Mouse (Mus musculus) yolk sac, embryonic 10.5 days (tissue): Measurements from ENCODE around the gene Smim17.
A peak's percentile ranks its signal among the peaks of the same experiment; 100 is the strongest.
"Not testable (repeated sequence)": the region's sequence is repeated elsewhere in the genome, so short reads cannot be mapped to it uniquely, and the experiment has no call there.

Source experiments
- DNase-seq: peaks from one replicate; pipeline ENCODE4 v3.0.0-alpha.2; 2017; ENCODE audit warnings: low spot score

The Smim17 gene

DNA sequence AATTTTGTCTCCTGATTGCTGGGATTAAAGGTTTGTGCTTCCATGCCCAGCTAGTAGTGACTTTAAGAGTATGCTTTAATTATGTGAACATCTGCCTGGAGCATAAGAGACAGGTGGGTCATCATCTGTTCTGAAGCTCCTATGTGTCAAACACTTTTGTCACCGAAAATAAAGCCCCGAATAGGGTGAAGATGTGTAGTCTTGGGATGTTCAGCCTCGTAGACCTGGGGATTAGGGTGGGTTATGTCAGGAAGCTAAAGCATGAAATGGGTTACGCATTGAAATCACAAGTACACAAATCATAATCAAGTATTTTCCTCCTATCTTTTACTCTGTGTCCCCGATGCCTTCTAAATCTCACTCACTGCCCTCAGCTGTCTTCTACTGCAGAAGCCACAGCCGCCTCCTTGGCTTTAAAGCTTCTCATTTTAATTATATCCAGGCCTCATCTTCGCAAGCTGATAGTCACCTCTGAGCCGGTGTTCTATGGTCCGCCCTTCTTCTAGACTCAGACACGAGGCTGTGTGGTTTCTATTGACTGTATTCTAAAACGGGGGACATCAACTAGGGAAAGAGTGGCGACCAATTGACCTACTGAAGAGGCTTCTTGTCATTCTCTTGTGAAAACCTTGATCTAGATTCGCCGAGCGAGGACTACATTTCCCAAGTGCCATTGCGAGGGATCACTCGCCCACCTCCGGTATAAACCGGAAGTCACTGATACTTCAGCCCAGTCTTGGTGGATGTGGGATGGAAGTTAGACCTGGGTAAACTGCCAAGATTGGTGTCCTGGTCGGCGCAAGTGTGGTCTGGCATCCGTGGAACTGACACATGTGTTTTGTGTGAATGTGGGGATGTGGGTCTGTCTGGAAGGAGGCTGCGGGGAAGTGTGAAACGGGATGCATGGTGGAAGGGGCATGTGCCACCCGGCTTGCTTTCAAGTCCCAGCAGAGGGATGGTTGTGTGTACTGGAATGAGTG is at the start of gene Smim17:
Gene Smim17 (plus strand): TSS at position 720 of the 980 bp plus-strand sequence.
- DNase-seq = peak; percentile 58

DNA sequence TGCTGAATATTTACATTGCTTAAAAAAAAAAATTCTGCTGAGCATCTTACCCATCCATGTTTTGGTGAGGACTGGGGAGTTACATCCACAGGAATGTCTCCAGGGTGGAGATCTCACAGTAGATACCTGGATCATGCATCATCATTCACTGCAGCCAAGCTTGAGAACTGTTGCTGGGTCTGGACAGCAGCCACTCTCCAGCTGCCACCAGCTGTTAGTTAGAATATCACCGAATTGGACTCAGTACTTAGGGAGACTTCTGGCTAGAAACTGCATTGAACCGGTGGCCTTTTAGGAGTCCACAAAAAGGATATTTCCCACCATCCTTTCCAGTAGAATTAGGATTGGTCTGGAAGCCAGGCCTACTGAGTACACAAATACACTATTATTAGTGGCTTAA is 40.4 kb upstream of the Smim17 start:
- no peak for DNase-seq

DNA sequence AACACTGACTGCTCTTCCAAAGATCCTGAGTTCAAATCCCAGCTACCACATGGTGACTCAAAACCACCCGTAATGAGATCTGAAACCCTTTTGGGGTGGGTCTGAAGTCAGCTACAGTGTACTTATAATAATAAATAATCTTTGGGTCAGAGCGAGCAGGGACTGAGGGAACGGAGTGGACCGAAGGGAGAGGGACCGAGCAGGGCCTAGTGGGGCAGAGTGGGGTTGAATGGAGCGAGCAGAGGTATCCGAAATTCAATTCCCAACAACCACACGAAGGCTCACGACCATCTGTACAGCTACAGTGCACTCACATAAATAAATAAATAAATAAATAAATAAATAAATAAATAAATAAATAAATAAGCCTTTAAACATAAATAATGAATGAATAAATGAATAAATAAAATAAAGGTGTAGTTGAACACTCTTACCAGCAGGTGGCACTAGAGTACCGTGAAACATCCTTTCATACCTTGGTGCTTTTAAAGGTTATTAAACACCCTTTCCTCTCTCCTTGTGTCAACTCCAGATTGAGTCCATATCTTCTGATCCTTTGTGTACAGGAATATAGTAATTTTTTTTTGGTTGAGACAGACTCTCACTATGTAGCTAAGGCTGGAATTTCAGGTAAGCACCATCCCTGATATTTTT is 39.5 kb upstream of the Smim17 start:
- DNase-seq = no peak

DNA sequence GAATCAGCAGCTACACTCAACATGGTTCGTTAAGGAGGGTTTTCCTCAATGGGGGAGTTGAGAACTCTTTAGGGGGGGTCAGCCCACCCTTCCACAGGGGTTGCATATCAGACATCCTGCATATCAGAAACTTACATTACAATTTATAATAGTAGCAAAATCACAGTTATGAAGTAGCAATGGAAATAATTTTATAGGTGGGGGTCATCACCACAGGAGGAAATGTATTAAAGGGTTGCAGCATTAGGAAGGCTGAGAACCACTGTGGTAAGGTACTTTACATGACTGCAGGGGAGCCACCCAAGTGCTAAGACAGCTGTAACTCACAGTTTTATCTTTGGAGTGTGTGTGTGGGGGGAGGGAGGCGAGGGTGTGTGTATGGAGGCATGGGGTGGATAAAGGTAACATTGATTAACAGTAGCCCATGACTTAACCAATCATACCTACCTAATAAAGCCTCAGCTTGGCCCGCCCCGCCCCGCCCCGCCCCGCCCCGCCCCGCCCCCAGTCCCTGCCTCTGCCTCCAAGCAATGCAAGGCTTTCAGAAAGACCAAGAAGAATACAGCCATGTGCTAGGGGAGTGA is 37.9 kb upstream of the Smim17 start:
- no peak for DNase-seq

DNA sequence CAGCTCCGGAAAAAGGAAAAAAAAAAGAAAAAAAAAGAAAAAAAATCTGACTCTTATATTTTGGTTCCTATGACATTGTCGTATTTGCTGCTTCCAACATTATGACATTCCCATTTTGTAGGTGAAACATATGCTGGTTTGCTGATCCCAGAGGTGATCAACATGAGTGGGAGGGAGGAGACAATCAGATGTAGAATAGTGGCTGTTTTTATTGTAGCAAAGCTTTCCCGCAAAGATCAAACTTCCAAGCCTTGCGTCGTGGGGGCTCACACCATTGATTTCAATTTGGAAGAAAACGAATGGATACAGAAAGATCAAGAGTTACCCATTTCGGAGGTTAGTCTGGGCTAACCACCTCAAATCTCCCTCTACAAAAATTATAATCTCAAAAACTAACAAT is 36.8 kb upstream of the Smim17 start:
- DNase-seq = no peak

DNA sequence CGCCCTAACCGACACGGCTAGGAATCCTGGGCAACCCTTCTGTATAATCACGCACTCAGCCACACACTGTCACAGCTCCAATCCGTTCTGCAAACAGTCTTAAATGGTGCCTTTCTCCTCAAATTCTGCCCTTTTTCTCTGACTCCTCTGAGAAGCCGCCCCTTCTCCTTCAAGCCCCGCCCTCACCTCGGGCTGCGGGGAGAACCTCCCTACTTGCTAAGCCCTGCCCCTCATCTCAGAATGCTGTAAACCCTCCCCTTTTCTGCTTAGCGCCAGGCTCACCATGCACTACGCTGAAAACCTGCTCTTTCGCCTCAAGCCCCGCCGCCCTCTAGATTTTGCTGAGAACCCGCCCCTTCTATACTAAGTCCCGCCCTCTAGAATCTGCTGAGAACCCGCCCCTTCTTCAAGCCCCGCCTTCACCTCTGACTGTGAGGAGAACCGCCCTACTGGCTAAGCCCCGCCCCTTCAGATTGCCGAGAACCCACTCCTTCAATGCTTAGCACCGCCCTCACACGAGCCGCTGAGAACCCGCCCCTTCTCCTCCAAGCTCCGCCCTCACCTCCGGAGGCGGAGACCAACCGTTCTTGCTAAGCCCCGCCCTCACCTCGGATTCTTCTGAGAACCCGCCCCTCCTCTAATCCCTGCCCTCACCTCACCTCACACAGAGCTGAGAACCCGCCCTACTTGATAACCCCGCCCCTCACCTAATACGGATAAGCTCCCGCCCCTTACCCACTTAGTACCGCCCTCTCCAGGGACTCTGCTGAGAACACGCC is 36.1 kb upstream of the Smim17 start:
- peak; percentile 99 for DNase-seq

DNA sequence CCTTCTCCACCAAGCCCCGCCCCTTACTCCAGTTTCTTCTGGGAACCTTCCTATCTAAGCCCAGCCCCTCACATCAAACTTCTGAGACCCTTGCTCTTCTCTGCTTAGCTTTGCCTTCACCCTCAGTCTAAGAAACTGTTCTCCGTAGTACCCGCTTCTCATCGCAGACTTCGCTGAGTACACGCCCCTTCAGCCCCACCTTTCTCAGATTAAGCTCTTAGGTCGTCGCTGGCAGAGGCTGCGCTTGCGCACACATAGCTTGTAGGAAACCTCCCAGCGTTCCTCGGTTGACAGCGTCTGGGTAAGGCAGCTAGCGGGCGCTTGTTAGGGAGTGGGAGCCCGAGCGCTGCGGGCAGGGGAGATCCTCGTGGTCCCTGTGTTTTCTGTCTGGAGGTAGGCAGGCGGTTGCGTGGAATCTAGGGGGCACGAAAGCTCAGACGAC is 35.4 kb upstream of the Smim17 start, which contains the start of gene Zfp78:
Gene Zfp78 (plus strand): TSS at position 234 of the 442 bp plus-strand sequence.
- no peak for DNase-seq

DNA sequence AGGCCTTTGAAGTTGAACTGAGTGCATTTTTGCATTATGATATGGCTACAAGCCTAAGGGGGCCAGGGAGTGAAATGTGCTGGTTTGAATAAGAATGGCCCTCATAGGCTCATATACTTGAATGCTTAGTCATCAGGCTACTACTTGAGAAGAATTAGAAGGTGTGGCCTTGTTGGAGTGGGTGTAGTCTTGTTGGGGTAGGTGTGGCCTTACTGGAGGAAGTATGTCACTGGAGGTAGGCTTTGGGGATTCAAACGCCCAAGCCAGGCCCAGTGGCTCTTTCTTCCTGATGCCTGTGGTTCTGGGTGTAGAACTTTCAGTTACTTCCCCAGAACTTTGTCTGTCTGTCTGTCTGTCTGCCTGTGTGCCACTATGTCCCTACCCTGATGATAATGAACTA is 33.8 kb upstream of the Smim17 start:
- DNase-seq = no peak

DNA sequence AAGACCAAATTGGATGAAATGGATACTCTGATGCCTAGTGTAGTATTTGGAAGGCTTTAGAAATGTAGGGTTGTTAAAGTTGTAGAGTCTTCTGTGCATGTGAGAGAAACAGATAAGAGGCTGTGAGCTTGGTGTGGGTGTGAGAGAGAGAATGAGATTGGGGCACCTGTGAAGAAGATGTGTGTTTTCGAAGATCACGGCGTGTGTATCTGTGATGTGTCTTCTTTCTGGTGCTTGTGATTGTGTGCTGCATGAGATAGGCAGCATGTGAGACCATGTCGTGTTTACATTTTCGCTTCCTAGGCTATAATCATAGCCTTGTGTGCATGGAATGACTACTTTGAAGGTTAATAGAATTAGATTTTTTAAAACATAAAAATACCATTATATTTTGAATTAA is 31.3 kb upstream of the Smim17 start:
- no peak for DNase-seq

DNA sequence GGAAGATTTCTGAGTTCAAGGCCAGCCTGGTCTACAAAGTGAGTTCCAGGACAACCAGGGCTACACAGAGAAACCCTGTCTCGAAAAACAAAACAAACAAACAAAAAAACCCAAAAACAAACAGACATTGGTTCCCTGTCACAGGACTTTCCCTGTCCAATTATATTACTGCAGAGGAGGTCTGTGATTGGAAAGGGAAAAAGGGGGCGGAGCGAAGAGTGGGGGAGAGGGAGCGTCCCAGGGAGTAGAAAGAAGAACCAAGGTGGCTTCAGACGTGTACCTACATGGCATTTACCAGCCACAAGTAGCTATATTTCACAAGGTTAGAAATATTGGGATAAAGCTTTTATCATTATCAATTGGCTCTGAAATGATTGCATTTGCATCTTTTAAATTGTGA is 30.4 kb upstream of the Smim17 start:
- DNase-seq = not testable (repeated sequence)

DNA sequence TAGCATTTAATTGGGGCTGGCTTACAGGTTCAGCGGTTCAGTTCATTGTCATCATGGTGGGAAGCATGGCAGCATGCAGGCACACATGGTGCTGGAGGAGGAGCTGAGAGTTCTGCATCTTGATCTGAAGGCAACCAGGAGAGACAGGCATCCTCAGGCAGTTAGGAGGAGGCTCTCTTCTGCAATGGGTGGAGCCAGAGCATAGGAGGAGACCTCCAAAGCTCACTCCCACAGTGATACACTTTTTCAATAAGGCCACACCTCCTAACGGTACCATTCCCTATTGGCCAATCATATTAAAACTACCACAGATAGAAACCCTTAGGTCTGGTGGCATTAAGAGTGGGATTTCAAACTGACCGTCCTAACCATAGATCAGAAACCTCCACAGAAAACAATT is 29.1 kb upstream of the Smim17 start:
- DNase-seq = no peak

DNA sequence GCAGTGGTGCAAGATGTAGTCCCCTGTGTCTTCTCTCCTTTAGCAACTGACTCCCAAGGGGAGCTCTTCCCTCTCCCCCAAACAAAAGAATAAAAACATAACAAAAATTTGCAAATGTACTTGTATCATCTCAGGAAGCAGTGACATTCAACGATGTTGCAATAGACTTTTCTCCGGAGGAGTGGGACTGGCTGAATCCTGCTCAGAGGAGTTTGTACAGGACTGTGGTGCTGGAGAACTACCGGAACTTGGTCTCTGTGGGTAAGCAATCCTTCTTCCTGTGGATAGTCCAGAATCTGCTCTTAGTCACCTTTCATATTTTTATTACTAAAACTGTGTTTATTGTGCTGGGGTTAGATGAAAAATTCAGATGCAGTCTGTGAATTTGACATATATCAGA is 25.5 kb upstream of the Smim17 start:
- DNase-seq = no peak

DNA sequence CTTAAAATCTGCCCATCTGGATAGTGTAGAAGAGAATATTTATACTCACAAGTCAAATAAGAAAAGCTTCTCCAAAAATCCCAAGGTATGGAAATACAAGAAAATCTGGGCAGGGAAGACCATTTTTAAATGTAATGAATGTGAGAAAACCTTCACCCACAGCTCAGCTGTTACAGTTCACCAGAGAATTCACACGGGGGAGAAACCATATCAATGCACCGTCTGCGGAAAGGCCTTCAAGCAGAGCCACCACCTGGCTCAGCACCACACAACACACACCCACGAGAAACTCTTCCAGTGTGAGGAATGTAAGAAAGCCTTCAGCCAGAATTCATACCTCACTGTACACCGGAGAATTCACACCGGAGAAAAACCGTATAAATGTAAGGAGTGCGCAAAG is 20.1 kb upstream of the Smim17 start:
- no peak for DNase-seq

DNA sequence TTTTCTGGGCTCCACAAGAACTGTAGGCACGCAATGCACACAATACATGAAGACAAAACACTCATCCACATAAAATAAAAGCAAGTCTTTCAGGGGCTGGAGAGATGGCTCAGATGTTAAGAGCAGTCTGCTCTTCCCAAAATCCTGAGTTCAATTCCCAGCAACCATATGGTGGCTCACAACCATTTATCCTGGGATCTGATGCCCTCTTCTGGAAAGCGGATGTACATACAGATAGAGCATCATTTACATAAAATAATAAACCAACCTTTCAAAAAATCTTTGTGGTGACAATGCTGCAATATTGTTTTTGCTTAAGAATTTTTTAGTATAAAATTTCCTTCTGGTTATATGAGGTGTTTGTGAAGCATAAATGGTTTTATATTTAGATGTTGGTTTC is 17.1 kb upstream of the Smim17 start:
- no peak for DNase-seq

DNA sequence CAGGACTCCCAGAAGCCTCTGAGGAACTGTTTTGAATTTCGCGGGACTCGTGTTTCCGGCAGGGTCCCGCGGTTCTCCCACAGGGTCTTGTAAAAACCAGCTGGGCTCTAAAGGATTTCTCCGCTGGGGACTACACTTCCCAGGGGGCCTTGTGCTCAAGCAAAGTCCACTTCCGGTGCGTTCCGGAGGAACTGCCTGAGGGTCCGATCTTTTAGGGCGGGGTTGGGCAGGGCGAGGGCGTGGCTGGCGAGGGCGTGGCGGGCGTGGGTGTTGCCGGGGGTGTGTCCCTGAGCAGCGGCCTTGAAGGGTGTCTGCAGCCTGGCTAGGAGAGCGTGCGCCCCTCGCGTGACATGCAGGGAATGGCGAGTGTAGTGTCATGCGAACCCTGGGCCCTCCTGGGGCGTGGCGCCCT is 15.5 kb upstream of the Smim17 start, which contains the start of gene Zfp28:
Gene Zfp28 (plus strand): TSS at position 252 of the 412 bp plus-strand sequence.
- peak; percentile 99 for DNase-seq

DNA sequence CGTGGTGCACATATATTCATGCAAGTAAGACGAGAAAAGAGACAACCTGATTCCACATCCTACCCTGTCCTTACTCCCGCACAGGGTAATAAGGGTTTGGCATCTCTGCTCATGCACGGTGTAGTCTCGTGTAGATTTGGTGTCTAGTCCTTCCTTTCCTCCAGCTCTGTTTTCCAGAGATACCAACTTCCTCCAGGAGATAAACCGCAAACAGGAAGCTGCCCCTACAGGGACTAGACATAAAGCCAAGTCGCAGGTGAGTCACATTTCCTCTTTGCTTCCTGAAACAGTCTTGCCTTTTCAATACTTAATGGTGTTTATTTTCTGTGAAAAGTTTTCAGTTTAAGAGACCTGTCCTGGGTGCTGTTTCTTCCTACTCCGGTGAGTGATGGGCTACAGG is 14.5 kb upstream of the Smim17 start:
- DNase-seq = no peak

DNA sequence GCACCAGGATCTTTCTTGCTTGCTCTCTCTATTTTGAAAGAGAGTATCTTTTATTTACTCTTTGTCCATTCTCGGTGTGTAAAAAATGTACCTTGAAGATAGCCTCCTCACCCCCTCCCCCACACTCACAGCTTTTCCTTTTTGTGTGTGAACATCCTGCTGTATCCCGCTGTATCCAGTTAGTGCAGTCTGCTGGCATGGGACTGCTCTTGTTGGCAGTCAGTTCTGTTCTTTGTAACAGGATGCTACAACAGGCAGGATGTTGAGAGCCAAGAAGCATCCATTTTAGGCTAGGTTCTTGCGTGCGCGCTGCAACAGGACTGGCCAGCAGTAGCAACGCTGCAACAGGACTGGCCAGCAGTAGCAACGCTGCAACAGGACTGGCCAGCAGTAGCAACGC is 11.5 kb upstream of the Smim17 start:
- no peak for DNase-seq

DNA sequence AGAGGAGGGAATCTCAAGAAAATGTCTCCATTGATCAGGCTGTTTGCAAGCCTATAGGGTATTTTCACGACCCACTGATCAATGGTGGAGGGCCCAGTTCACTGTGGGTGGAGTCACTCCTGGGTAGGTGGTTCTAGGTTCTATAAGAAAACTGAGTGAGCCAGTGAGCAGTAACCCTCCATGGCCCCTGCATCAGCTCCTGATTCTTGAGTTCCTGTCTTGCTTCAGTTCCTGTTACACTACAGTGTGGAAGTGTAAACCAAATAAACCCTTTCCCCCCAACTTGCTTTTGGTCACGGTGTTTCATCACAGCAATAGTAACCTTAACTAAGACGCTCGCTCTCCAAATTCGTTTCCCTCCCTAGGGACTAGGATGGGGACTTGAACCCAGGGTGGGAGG is 9.5 kb upstream of the Smim17 start:
- DNase-seq = no peak

DNA sequence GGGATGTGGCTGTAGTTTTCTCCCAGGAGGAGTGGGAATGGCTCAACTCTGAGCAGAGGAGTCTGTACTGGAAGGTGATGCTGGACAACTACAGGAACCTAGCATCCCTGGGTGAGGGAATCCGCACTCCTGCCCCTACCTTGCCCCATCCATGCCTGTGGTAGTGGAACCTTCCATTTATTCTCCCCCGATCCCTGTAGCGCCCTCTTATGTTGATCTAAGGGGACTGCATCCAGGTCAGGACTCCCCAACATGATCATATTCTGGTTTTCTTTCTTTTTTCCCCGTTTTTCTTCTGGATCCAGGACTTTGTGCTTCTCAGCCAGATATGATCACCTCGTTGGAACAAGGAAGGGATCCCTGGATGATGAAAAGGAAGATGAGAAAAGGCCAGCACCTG is 9.1 kb upstream of the Smim17 start:
- no peak for DNase-seq

DNA sequence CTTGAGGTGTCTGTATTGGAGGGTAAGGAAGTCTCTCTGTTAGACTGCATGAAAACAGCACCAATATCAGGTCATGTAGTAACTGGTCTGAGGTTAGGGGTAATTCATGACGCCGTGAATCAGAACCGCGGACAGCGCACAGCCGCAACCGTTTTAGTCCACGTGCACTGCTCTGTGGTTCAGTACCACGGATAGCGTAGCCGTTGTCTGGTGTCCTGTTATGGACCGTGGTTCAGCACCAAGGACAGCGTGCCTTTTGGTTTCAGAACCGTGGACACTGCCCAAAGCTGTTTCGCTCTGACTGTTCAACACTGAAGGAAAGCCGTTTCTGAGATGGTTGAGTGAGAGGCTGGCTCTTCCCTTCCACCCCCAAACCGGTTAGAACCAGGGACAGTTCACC is 11.5 kb downstream of the Smim17 start, which contains the start of gene Gm20715:
Gene Gm20715 (plus strand): TSS at position 235 of the 400 bp plus-strand sequence.
- peak; percentile 90 for DNase-seq

DNA sequence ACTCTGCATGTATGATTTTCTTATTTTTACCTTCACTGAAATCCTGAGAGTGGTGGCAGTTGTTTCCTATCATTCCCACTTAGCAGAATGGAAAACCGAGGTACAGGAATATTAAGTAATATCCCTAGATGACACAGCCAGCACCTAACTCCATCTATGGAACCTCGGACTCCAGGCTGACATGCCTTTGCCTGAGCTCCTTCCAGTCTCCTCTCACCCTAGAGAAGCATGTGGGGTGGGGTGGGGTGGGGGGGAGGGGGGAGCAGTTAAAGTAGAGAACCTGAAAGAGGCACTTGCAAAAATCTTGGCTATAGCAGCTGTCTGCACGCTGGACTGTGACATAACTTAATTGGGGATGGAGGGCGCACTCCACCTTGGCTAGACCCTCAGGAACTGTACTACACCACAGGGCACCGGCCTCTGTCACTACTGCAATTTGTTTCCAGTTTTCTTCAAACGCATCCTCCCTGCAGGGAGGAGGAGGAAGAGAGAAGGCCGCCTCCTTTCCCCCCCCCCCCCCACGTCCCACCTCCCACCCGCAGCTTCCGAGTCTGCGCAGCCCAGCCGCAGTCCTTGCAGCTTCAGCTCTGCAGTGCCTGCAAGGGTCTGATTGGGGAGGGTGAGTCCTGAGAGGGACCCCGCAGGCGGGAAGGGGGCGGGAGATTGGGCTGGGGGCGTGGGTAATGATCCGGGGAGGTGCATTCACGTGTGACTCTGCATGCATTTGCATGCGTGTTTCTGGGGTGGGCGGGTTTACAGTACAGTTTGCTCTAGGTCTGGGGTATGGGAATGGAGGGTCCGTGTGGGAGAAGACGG is 16.3 kb downstream of the Smim17 start:
- no peak for DNase-seq
